Mouse (Mus musculus): ENCODE data around the gene Pias4. TPM values are rescaled to one million over a fixed set of nuclear protein-coding genes. Genes with fewer than 3 reads are reported as not detected.
A peak's percentile ranks its signal among the peaks of the same experiment; 100 is the strongest.
"Not testable (repeated sequence)": the region's sequence is repeated elsewhere in the genome, so short reads cannot be mapped to it uniquely, and the experiment has no call there.

The Pias4 gene
- total RNA-seq, 2 experiments from 2014 or later = 26.7 to 32.0 TPM

DNA sequence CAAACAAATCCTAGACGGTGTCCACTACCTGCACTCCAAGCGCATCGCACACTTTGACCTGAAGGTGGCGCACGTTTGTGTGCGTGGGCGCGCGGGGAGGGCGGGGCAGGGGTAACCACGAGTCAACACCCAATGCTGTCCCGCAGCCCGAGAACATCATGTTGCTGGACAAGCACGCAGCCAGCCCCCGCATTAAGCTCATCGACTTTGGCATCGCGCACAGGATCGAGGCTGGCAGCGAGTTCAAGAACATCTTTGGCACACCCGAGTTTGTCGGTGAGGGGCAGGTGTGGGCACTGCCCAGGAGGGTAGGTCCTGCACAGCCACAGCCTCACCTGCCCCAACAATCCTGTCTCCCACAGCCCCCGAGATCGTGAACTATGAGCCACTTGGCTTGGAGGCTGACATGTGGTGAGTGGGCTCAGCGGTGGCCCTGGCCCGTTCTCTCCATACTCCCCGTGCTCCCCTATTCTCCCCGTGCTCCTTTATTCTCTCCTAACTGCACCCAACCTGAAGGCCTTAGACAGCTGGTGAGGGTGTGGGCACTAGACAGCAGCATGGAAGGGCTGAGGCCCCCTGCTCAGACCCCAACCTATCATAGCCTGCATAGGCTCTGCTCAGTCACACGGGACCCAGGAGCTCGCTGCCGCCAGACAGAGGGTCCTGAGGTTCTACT is 22.7 kb upstream of the Pias4 start:
- intact Hi-C loops (cut with DNase I) = loop anchor here (5.0 kb wide), 1 partner anchor 77 kb away; the partner anchor contains the start of genes Apba3 and Mrpl54
- DNase-seq (ENCODE audit: extremely low spot score in 1 of 2, low spot score in 2 of 2) = no peak
- peak; percentile 37 for TF ChIP-seq CTCF (IDR thresholded peaks at IDR 0.05)
- H3K4me3 ChIP-seq = no peak overlapping the region
- 0 out of 2 replicates have a peak overlapping the region, but pooled peaks have one; percentile 8 for H3K27ac ChIP-seq

DNA sequence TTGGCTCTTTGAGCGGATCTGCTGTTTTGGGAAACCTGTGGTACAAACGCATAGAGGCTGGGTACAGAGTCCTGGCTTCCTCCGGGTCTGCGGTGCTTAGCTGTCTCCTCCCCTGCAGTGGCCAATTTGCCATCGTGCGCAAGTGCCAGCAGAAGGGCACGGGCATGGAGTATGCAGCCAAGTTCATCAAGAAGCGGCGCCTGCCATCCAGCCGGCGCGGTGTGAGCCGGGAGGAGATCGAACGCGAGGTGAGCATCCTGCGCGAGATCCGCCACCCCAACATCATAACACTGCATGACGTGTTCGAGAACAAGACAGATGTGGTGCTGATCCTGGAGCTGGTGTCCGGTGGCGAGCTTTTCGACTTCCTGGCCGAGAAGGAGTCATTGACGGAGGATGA is 22.1 kb upstream of the Pias4 start:
- no peak for DNase-seq (ENCODE audit: extremely low spot score in 1 of 2, low spot score in 2 of 2)
- intact Hi-C loops (cut with DNase I) = loop anchor here (5.0 kb wide), 1 partner anchor 77 kb away; the partner anchor contains the start of genes Apba3 and Mrpl54
- H3K4me3 ChIP-seq = no peak overlapping the region

DNA sequence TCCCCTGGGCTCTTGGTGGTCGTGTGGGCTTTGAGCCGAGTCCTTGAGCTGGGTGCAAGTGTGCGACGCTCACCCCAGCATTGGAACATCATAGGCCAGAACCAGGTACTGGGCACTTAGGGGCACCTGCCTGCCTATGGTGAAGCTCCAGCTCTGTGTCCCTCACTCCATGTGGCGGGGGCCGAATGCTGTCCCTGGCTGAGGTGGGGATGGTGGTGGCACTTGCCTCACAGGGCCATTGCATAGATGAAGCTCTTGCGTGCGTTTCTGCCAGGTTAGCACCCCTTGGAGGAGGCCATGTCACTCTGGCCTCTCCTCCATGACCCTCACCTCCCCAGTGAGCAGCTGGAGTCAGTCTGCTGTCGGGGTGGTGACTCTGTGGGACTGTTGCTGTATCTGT is 19.4 kb upstream of the Pias4 start:
- no peak for TF ChIP-seq CTCF (IDR thresholded peaks at IDR 0.05)
- DNase-seq (ENCODE audit: extremely low spot score in 1 of 2, low spot score in 2 of 2) = no peak
- intact Hi-C loops (cut with DNase I) = no loop called here
- Histone ChIP-seq H3K27ac (no peak overlapping the region; the same call in 1 of the 2 replicates), H3K4me3 (no peak overlapping the region)

More for the DNA sequence above, 22.1 kb upstream of the Pias4 start:
- H3K27ac ChIP-seq = no peak overlapping the region
- TF ChIP-seq CTCF (IDR thresholded peaks at IDR 0.05) = no peak

DNA sequence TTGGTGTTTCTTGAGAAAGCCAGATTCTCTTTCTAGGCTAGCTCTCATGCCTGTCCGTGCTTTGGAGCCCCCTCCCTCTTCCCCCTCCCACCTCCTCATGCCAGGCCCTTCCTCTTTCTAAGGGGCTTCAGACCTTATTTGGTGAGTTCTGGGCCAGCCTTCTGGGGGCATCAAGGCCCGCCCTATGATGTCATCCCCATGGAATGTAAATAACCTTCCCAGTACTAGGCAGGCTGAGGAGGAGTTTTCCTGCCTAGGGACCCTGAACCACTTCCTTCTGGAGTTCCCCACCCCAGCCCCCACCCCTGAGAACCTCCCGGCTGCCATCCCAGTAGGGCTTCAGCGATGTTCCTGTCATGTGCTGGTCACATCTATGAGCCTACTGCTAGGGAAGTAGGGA is 17.0 kb upstream of the Pias4 start:
- TF ChIP-seq CTCF (IDR thresholded peaks at IDR 0.05) = no peak
- intact Hi-C loops (cut with DNase I) = no loop called here
- no peak for DNase-seq (ENCODE audit: extremely low spot score in 1 of 2, low spot score in 2 of 2)
- H3K27ac ChIP-seq = no peak overlapping the region
- no peak overlapping the region for H3K4me3 ChIP-seq

DNA sequence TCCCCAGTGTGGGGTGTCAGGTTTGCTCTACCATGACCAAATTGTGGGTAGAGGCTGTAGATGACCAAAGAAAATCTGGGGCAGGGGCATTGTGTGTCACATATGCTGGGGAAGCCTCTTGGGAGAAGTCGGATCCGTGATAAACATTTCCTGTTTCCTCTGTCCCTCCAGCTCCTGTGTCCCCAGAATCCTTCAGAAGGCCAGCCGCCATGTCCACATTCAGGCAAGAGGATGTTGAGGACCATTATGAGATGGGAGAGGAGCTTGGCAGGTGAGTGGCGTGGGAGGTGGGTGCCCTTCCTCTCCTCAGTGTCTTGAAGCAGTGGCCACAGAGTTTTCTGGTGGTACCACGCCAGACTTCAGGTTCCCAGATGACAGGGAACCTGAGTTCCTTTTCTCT is 16.1 kb upstream of the Pias4 start, which contains the start of gene 4930442H23Rik:
Gene 4930442H23Rik (minus strand): TSS at position 45 of the 400 bp plus-strand sequence.
- TF ChIP-seq CTCF (IDR thresholded peaks at IDR 0.05) = no peak
- intact Hi-C loops (cut with DNase I) = loop anchor here (1.0 kb wide), 1 partner anchor 8 kb away; no protein-coding TSS in a partner anchor
- H3K4me3 ChIP-seq = peak within 1 kb of the TSS; percentile 65
- no peak for DNase-seq (ENCODE audit: extremely low spot score in 1 of 2, low spot score in 2 of 2)
- peak within 1 kb of the TSS; percentile 93 for H3K27ac ChIP-seq

DNA sequence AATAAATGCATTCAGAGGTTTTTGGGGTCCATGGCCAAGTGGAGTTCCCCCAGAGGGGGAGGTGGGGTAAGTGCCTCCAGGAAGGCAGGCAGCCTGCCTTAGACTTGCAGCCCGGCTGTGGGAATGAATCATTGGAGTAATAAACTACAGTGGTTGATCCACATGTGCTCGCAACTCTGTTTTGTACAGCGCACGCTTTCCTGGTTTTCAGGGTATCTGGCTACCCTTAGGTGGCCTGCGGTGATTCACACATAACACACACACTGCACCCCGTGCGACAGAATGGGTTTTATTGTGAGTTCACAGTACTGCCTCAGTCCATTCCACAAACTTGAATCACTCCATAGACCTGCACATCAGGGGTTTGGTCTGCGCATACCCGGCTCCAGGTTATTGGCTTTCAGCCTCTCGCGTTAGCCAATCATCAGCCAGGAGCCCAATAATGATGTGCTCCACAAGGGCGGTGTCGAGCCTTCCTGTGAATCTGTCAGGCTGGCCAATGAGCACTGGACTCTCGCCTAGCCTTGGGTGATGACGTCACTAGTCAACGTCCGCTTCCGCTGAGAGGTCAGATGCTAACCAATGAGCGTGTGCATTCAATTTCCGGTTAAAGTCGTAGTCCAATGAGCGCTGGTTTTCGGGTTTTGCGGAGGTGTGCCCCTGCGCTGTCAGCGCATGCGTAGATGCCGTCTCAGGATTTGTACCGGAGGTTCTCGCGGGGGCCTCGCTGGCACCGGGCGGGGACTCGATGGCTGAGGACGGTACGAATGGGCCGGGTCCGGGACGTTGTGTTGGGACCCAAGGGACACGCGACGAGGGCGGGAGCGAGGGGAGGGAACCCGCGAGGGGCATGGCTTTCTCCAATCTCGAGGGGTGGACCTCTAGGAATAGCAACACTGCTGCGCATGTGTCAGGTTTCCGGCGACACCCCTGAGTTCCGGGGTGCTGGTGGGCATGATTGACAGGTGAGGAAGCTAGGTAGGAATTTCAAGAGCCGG is 14.9 kb upstream of the Pias4 start, which contains the start of gene Dapk3:
Gene Dapk3 (plus strand): TSS at position 670 of the 998 bp plus-strand sequence.
- intact Hi-C loops (cut with DNase I) = loop anchor here (1.0 kb wide), 1 partner anchor 10 kb away; no protein-coding TSS in a partner anchor
- H3K27ac ChIP-seq = peak within 1 kb of the TSS; percentile 93

DNA sequence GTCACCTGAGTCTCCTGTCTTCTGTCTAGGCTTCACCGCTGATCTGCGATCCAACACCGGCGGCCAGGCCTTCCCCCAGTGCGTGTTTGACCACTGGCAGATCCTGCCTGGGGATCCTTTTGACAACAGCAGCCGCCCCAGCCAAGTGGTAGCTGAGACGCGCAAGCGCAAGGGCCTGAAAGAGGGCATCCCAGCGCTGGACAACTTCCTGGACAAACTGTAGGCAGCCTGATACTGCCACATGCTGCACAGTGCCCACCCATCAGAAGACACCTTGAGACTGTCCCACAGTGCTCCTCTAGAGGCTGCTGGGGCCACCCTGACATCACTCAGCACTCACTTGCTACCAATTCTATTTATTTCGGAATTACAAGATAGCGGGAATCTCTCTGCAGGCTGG is 14.1 kb upstream of the Pias4 start:
- DNase-seq (ENCODE audit: extremely low spot score in 1 of 2, low spot score in 2 of 2); H3K4me3 ChIP-seq; H3K27ac ChIP-seq; intact Hi-C loops (cut with DNase I): not testable (repeated sequence)

More for the DNA sequence above, 14.9 kb upstream of the Pias4 start, which contains the start of gene Dapk3:
- DNase-seq (ENCODE audit: extremely low spot score in 1 of 2, low spot score in 2 of 2) = peak; percentile 95 to 96
- peak within 1 kb of the TSS; percentile 65 for H3K4me3 ChIP-seq
- no peak; the same call in 1 of the 2 replicates for TF ChIP-seq CTCF (IDR thresholded peaks at IDR 0.05)

DNA sequence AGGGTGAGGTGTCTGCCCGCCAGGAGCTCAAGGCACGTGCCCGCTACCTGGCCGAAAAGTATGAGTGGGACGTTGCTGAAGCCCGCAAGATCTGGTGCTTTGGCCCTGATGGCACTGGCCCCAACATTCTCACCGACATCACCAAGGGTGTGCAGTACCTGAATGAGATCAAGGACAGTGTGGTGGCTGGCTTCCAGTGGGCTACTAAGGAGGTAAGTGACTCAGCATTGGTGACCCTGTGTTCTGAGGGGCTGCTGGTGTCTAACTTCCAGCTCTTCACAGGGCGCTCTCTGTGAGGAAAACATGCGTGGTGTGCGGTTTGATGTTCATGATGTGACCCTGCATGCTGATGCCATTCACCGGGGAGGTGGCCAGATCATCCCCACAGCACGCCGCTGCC is 13.2 kb upstream of the Pias4 start:
- DNase-seq (ENCODE audit: extremely low spot score in 1 of 2, low spot score in 2 of 2) = no peak
- TF ChIP-seq CTCF (IDR thresholded peaks at IDR 0.05) = no peak
- no peak overlapping the region for H3K4me3 ChIP-seq
- intact Hi-C loops (cut with DNase I) = no loop called here
- no peak overlapping the region for H3K27ac ChIP-seq

DNA sequence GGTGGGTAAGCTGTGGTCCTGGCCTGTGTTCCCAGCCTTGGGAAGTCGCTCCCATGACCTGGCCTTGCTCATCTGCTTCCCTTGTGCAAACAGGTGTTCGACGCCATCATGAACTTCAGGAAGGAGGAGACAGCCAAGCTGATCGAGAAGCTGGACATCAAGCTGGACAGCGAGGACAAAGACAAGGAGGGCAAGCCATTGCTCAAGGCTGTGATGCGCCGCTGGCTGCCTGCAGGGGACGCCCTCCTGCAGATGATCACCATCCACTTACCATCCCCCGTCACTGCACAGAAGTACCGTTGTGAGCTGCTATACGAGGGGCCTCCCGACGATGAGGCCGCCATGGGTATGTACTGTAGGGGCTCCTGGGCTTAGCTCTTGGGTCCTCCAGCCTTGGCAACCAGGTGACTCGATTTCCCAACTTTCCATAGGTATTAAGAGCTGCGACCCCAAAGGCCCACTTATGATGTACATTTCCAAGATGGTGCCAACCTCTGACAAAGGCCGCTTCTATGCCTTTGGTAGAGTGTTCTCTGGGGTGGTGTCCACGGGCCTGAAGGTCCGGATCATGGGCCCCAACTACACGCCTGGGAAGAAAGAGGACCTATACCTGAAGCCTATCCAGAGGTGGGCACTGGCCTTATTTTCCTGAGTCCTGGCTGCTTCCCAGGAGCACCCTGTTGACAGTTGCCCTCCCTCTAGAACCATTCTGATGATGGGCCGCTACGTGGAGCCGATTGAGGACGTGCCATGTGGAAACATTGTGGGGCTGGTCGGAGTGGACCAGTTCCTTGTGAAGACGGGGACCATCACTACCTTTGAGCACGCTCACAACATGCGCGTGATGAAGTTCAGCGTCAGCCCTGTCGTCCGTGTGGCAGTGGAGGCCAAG is 12.0 kb upstream of the Pias4 start:
- TF ChIP-seq CTCF (IDR thresholded peaks at IDR 0.05) = no peak; the same call in 1 of the 2 replicates
- no peak for DNase-seq (ENCODE audit: extremely low spot score in 1 of 2, low spot score in 2 of 2)
- no peak overlapping the region for H3K27ac ChIP-seq
- intact Hi-C loops (cut with DNase I) = no loop called here
- H3K4me3 ChIP-seq = no peak overlapping the region

DNA sequence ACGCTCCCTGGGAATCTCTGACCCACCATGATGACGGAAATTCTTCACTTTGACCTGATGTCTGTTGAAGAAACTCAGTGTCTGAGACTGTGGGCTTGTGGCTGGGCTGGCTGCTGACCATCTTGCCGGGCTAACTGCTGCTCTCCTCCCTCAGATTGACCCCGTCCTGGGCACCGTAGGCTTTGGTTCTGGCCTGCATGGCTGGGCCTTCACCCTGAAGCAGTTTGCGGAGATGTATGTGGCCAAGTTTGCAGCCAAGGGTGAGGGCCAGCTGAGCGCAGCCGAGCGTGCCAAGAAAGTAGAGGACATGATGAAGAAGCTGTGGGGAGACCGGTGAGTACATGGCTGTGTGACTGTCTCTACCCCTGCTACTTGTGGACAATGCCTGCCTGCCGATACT is 11.2 kb upstream of the Pias4 start:
- no peak overlapping the region for H3K27ac ChIP-seq
- no peak for DNase-seq (ENCODE audit: extremely low spot score in 1 of 2, low spot score in 2 of 2)
- no peak overlapping the region for H3K4me3 ChIP-seq
- intact Hi-C loops (cut with DNase I) = no loop called here
- no peak for TF ChIP-seq CTCF (IDR thresholded peaks at IDR 0.05)

Data from left cerebral cortex, adult 2 months (tissue).